Mouse (Mus musculus) left cerebral cortex, adult 2 months (tissue): ENCODE results near the gene Foxp1. TPM values are rescaled to one million over a fixed set of nuclear protein-coding genes. Genes with fewer than 3 reads are reported as not detected.

Experiments
- DNase-seq, 2 experiments: peaks; one replicate each; pipeline ENCODE4 v3.0.0; 2021 to 2022; ENCODE audit warnings: low spot score in 2 of 2, mixed read lengths in 1 of 2; ENCODE audit errors: extremely low spot score in 1 of 2
- H3K27ac ChIP-seq: fragments of 200-600 bp; 2 replicates; pipeline ENCODE4 v1.8.1; 2022
- H3K4me3 ChIP-seq: fragments of 200-600 bp; 2 replicates; pipeline ENCODE4 v1.8.1; 2022
- CTCF ChIP-seq: fragments of 200-600 bp; IDR thresholded peaks from 2 replicates; pipeline ENCODE4 v1.8.1; 2022; ENCODE audit warnings: antibody characterized with exemption, mild to moderate bottlenecking, moderate library complexity
- intact Hi-C: fragments of 180-260 bp; cut with DNase I; formaldehyde crosslinking; loops from one replicate; pipeline ENCODE4 v1.15.1; 2025
- total RNA-seq, 2 experiments: library from RNA; stranded (reverse); gene quantifications; 2 replicates each; pipeline ENCODE4 v1.2.3; 2021

The Foxp1 gene
- total RNA-seq, 2 experiments from 2014 or later: 133 to 139 TPM

DNA sequence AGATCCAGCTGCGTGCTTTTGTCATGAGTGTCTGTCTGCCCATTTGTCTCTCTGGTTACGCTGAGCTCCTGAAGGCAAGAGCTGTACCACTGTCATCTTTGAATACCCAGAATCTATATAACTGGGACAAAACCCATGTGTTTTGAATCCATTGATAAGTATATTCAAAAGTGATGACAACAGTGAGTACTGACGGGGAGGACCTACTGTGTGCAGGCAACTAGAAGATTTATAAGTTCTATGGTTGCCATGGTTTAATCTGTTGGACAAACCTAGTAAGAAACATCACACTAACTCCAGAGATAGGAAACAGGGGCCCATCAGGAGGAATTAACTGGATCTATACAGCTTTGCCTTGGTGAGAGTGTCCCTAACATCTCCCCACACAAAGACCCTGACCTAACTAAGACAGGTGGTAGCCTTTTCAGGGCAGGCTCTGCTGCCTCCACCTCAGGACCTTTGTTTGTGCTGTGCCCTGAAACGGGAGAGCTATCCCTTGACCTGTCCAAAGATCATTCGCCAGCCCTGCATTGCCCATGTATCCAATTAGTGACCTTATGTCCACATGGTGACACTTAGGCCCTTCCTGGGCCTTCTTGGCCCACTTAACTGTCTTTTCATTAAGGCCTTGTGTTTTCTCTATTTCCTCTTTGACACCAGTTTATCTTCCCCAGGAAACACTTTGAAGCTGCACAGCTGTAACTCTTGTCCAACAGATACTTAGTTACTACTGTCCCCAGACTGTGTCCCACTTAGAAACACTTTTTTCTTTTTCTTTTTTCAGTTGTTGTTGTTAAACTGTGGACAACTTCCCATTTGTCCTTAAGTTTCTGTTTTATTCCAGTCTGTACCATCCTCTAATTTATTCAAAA is 530.4 kb downstream of the Foxp1 start:
- no peak for DNase-seq
- no peak overlapping the region for H3K27ac ChIP-seq
- no peak for TF ChIP-seq CTCF
- intact Hi-C loops: no loop called here
- H3K4me3 ChIP-seq: no peak overlapping the region

DNA sequence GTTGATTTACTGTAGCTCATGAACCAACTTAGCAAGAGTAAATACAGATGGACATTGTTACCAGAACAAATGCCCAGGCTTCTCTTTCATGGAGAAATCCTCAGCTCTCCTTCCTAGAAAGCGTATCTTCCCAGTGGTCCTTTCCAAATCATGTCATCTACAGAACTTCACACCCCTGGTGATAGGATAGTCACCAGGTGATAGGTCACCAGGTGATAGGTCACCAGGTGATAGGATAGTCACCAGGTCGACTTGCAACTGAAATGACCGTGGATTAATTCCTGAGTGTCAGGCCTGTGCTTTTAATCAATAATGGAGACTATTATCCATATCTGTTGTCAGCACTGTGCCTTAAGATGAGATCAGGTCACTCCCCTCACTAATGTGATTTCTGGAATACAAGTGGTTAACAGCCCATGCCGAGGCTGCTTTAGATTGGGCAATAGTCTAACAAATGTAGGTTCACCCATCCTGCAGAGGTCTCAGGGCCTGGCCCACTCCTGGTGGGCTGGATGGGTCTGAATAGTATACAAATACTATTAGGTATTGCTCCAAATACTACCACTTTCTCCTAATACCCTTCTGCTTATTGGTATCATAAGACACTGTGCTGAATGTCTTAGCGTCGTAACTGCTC is 534.9 kb downstream of the Foxp1 start:
- no peak for DNase-seq
- intact Hi-C loops: no loop called here
- no peak overlapping the region for H3K27ac ChIP-seq
- H3K4me3 ChIP-seq: no peak overlapping the region
- no peak for TF ChIP-seq CTCF

DNA sequence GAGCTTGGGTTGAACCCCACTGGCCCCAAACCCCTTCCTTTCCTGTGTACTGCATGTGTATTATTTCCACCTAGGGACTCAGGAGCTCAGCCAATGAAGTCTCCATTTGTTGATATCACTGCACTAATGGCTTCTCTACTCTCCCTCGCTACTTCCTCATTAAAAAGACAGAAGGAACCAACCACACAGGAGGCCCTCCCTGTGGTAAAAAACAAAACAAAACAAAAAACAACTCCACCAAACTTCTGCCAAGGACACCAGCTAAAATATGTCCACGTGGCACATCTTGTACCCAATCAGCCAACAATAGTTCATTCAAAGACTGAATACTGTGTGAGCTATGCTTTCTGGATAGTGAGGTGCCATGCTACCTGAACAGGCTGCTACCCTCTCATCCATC is 537.1 kb downstream of the Foxp1 start:
- intact Hi-C loops: no loop called here
- H3K4me3 ChIP-seq: no peak overlapping the region
- no peak for DNase-seq
- H3K27ac ChIP-seq: no peak overlapping the region
- no peak for TF ChIP-seq CTCF

DNA sequence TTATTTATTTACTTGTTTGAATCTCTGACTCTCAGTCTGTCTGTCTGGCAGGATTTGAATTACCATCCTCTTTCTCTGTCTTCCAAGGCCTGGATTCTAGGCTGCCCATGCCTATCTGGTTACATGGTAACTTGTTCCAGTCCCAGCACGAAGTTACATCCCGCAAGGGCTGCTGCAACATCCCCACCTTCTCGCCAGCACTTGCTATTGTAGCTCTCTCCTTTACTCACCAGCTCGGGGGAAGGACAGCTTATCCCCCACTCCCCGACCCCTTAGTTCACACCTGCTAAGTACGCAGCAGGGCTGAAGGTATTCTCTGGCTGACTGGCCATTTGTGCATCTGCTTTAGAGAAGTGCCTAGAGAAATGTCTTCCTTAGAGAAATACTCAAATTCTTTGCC is 537.9 kb downstream of the Foxp1 start:
- DNase-seq: no peak
- TF ChIP-seq CTCF: no peak
- no peak overlapping the region for H3K4me3 ChIP-seq
- intact Hi-C loops: no loop called here
- H3K27ac ChIP-seq: no peak overlapping the region

GRCm38 (mm10) chr6:98984026-98984425 is 538.5 kb downstream of the Foxp1 start:
- H3K27ac ChIP-seq: no peak overlapping the region

GRCm38 (mm10) chr6:98983311-98983838 is 539.1 kb downstream of the Foxp1 start:
- Histone ChIP-seq H3K4me3 (no peak overlapping the region), H3K27ac (no peak overlapping the region)
- intact Hi-C loops: no loop called here
- DNase-seq: no peak
- TF ChIP-seq CTCF: no peak

More at GRCm38 (mm10) chr6:98984026-98984425, 538.5 kb downstream of the Foxp1 start:
- intact Hi-C loops: no loop called here
- TF ChIP-seq CTCF: no peak
- DNase-seq: no peak
- no peak overlapping the region for H3K4me3 ChIP-seq

DNA sequence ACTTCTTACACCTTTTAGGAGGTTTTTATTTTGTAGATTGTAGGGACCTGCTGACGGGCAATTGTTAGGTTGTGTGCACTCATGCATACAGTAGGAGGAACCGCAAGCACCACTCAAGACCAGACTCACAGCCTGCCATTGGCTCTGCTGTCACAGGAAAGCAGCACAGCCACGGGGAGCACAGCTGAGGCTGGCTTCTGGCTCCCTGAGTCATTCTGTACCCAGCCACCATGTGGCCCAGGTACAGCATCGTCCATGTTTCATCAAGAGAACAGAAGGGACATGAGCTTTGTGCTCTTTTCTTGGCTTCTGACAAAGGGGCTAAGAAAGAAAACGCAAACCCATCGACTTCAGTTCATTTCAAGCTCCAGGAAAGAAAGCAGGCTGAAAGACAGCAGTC is 541.3 kb downstream of the Foxp1 start:
- Histone ChIP-seq H3K27ac (no peak overlapping the region), H3K4me3 (no peak overlapping the region)
- TF ChIP-seq CTCF: no peak
- intact Hi-C loops: no loop called here
- no peak for DNase-seq

DNA sequence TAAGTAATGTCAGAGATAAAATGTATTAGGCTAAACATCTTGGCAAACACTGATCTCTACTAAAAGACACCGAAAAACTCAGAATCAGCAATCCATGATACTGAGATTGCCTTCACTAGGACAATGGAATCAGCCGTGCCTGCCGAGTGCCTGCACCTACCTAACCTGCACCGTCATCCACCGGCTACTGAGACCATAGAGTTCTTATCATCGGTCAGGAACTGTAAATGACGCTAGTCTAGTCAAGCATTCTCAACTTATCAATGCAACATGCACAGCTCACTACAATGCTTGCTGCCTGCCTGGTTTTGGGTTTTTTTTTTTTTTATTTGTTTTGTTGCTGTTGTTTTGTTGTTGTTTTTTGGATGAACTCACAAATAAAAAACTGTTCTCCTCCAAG is 542.1 kb downstream of the Foxp1 start:
- no peak for TF ChIP-seq CTCF
- no peak overlapping the region for H3K4me3 ChIP-seq
- no peak for DNase-seq
- intact Hi-C loops: no loop called here
- no peak overlapping the region for H3K27ac ChIP-seq

DNA sequence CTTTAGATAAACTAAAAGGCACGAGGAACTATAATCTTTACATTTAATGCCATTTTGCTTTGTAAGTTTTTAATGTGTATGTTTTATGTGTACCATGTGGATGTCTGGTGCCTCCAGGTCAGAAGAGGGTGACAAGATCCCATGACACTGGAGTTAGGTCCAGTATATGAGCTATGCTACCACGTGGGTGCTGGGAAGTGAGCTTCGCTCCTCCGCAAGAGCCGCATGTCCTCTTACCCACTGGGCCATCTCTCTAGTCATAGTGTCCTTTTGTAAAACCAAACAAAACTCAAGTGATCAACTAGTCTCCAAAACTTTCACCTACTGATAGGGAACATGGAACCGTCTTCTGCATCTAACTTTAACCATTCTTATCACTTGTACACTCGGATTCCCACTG is 542.5 kb downstream of the Foxp1 start:
- intact Hi-C loops: no loop called here
- Histone ChIP-seq H3K4me3 (no peak overlapping the region), H3K27ac (no peak overlapping the region)
- DNase-seq: no peak
- no peak for TF ChIP-seq CTCF

DNA sequence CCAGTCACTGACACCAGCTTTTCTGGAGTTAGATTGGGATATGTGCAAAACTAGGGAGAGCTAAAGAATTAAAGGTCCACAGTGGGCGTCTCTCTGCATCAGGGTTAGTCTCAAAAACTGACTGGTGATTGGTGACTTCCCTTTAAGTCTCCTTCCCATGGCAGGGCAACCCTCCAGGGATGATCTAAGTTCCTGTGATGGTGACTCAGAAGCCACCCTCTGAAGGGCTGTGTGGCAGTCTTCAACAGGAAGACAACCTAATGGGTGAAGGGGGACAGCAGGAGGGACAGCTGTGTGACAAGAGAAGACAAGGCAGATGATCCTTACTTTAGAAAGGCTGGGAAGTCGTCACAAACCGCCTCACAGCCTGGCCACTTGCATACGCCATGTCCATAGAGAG is 544.7 kb downstream of the Foxp1 start:
- Histone ChIP-seq H3K27ac (no peak overlapping the region), H3K4me3 (no peak overlapping the region)
- intact Hi-C loops: no loop called here
- TF ChIP-seq CTCF: no peak
- no peak for DNase-seq

- Histone ChIP-seq H3K4me3 (no peak overlapping the region), H3K27ac (no peak overlapping the region)
- intact Hi-C loops: no loop called here
- DNase-seq: no peak
- TF ChIP-seq CTCF: no peak
These were observed 546.6 kb downstream of the Foxp1 start for GRCm38 (mm10) chr6:98975918-98976317.

DNA sequence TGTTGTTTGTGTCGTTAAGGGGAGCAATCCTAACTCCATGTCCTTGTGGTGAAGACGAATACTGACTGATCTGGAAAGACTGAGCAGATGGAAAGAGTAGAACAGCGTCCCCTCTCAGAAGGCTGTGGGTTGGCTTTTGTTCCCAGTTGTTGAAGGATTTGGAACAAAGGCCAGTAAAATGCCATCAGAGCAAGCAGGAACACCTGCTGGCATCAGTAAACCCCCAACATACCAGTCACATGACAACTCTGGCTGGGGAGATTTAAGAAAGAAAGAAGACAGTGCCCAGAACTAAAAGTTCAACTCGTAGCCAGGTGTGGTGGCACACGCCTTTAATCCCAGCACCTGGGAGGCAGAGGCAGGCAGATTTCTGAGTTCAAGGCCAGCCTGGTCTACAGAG is 549.1 kb downstream of the Foxp1 start:
- intact Hi-C loops: no loop called here
- no peak for TF ChIP-seq CTCF
- DNase-seq: no peak
- Histone ChIP-seq H3K27ac (no peak overlapping the region), H3K4me3 (no peak overlapping the region)
